Mouse (Mus musculus) myocyte (in vitro differentiated cells): ENCODE results near the gene Hpca.

Experiments used
- CEBPB ChIP-seq: IDR thresholded peaks from 2 replicates; pipeline ENCODE4 v1.6.1; 2011; ENCODE audit warnings: mild to moderate bottlenecking, moderate library complexity; ENCODE audit not compliant: poor library complexity, insufficient read depth, severe bottlenecking
- E2F4 ChIP-seq: IDR thresholded peaks from one replicate; pipeline ENCODE4 v1.6.1; 2011; ENCODE audit warnings: mild to moderate bottlenecking, control low read depth, moderate library complexity; ENCODE audit not compliant: insufficient read depth
- MAX ChIP-seq: IDR thresholded peaks from one replicate; pipeline ENCODE4 v1.6.1; 2011; ENCODE audit warnings: low read depth, mild to moderate bottlenecking, control low read depth
- MYOD1 ChIP-seq, 3 experiments: IDR thresholded peaks; one replicate each; pipeline ENCODE4 v1.6.1; 2011; ENCODE audit warnings: control low read depth in 2 of 3, low read depth in 2 of 3, mild to moderate bottlenecking in 2 of 3, moderate library complexity in 1 of 3; ENCODE audit not compliant: insufficient read length in 2 of 3, control insufficient read depth in 1 of 3
- MYOG ChIP-seq, 3 experiments: IDR thresholded peaks; one replicate each; pipeline ENCODE4 v1.6.1; 2011; ENCODE audit warnings: control low read depth in 2 of 3, low read depth in 2 of 3, mild to moderate bottlenecking in 2 of 3; ENCODE audit not compliant: insufficient read length in 2 of 3, control insufficient read depth in 1 of 3, insufficient read depth in 1 of 3
- POLR2A ChIP-seq: IDR thresholded peaks from one replicate; pipeline ENCODE4 v1.6.1; 2011; ENCODE audit warnings: low read depth, mild to moderate bottlenecking, control low read depth, moderate library complexity; ENCODE audit not compliant: insufficient read length
- POLR2AphosphoS2 ChIP-seq: IDR thresholded peaks from one replicate; pipeline ENCODE4 v1.6.1; 2011; ENCODE audit warnings: low read depth, control low read depth; ENCODE audit not compliant: insufficient read length
- REST ChIP-seq: IDR thresholded peaks from one replicate; pipeline ENCODE4 v1.6.1; 2011; ENCODE audit warnings: mild to moderate bottlenecking, control low read depth, moderate library complexity; ENCODE audit not compliant: insufficient read depth, insufficient read length
- TCF12 ChIP-seq: IDR thresholded peaks from one replicate; pipeline ENCODE4 v1.6.1; 2011; ENCODE audit warnings: mild to moderate bottlenecking, control low read depth; ENCODE audit not compliant: poor library complexity, insufficient read depth, severe bottlenecking
- TCF3 ChIP-seq: IDR thresholded peaks from one replicate; pipeline ENCODE4 v1.6.1; 2011; ENCODE audit warnings: low read depth, control low read depth; ENCODE audit not compliant: insufficient read length
- USF1 ChIP-seq: IDR thresholded peaks from one replicate; pipeline ENCODE4 v1.6.1; 2011; ENCODE audit warnings: low read depth, mild to moderate bottlenecking, control low read depth, moderate library complexity

DNA sequence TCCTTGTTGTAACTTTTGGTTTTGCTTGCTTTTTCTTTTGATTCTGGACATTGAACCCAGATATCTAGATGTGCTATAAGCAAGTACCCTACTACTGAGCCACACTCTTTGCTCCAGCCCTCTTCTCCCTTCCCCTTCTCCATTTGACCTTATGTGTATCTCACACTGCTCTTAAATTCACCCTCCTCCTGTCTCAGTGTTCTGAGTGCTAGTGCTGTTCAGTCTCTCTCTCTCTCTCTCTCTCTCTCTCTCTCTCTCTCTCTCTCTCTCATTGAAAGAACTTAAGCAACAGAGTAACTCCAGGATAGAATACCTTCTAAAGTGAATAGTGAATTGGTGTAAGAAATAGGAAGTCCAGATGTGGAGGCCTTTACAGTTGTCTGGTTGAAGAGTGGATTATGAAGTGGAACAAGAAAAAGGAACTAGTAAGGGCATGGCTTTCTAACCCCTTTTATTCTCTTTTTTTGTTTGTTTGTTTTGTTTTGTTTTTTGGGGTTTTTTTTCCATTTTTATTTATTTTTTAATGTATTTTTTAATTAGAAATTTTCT lies 56.1 kb downstream of the Hpca start:
- TF ChIP-seq POLR2A: no peak
- TF ChIP-seq CEBPB: no peak
- TF ChIP-seq USF1: no peak
- TF ChIP-seq MAX: no peak
- TF ChIP-seq TCF12: no peak
- TF ChIP-seq POLR2AphosphoS2: no peak
- no peak for TF ChIP-seq E2F4
- TF ChIP-seq MYOD1 (IDR thresholded peaks at IDR 0.05; ENCODE audit: control insufficient read depth in 1 of 3, insufficient read length in 2 of 3, low read depth in 2 of 3): no peak
- TF ChIP-seq MYOG (IDR thresholded peaks at IDR 0.05; ENCODE audit: control insufficient read depth in 1 of 3, insufficient read depth in 1 of 3, insufficient read length in 2 of 3, low read depth in 2 of 3): no peak
- no peak for TF ChIP-seq TCF3
- TF ChIP-seq REST: no peak
